Mouse (Mus musculus): Measurements from ENCODE around the gene Ccz1. TPM values are rescaled to one million over a fixed set of nuclear protein-coding genes. Genes with fewer than 3 reads are reported as not detected.
A peak's percentile ranks its signal among the peaks of the same experiment; 100 is the strongest.

Ccz1 gene
- polyA plus RNA-seq, 1 experiment from 2014 or later: 48.8 TPM

DNA sequence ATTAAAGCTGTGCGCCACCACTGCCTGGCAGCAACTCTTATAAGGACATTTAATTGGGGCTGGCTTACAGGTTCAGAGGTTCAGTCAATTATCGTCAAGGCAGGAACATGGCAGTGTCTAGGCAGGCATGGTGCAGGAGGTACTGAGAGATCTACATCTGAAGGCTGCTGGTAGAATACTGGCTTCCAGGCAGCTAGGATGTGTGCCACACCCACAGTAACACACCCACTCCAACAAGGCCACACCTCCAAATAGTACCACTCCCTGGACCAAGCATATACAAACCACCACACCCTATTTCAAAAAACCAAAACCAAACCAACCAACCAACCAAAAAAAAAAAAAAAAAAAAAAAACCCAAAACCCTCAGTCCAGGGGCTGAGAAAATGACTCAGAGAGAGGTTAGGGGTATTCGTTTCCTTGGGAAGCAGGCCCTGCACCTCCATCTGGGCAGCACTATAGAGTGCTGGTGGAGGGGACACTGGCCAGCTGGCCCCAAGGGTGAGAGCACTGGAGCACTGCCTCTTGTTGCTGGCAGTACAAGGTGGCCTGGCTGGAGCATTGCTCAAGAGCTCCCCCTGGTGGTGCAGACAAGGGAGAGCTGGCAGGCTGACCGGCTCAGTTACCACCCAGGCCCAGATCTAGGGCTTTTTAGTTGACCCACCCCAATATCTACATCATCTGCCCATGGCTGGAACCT lies 39.6 kb downstream of the Ccz1 start:
- Histone ChIP-seq H3K9ac (no peak overlapping the region), H3K9me3 (replicated peaks) (no peaks in the 10 kb centered on the region), H3K4me3 (replicated peaks) (no peak overlapping the region), H3K4me1 (replicated peaks) (peaks cover 61% of the 10 kb centered on the region), H3K4me2 (peak overlapping the region; percentile 61), H3K27ac (peak overlapping the region; percentile 87), H3K36me3 (no peaks in the 10 kb centered on the region), H3K27me3 (no peaks in the 10 kb centered on the region)
- WGBS (ENCODE audit: insufficient replicate concordance): 50% methylated on average over 4 of the region's 4 CpGs
- DNase-seq: peak; percentile 66
- peak; percentile 84 for ATAC-seq (ENCODE audit: low read depth)

DNA sequence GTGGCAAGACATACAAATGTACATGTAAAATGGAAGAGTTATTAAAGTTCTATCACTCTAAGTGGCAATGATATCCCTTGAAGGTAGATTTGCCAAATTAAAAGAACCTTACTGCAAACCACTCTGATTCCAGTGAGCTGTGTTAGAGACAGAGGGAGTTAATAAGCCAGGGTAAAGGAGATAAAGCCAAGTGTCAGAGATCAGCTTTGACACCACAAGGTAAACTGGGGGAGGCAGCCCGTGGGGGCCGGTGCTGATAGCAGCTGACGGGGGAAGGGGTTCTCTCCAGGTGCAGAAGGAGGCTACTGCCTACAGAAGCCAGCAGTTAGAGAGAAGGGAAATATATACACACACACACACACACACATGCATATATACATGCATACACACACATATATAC lies 42.0 kb downstream of the Ccz1 start:
- Histone ChIP-seq H3K4me3 (replicated peaks) (no peak overlapping the region), H3K9me3 (replicated peaks) (no peaks in the 10 kb centered on the region), H3K36me3 (no peaks in the 10 kb centered on the region), H3K4me1 (replicated peaks) (peaks cover 49% of the 10 kb centered on the region), H3K9ac (no peak overlapping the region), H3K27me3 (no peaks in the 10 kb centered on the region; the same call in 1 of the 2 replicates), H3K4me2 (no peak overlapping the region), H3K27ac (0 out of 2 replicates have a peak overlapping the region, but pooled peaks have one; percentile 2)
- WGBS (ENCODE audit: insufficient replicate concordance): 0% methylated on average over 1 of the region's 3 CpGs
- DNase-seq (no peak), ATAC-seq (ENCODE audit: low read depth) (no peak)

DNA sequence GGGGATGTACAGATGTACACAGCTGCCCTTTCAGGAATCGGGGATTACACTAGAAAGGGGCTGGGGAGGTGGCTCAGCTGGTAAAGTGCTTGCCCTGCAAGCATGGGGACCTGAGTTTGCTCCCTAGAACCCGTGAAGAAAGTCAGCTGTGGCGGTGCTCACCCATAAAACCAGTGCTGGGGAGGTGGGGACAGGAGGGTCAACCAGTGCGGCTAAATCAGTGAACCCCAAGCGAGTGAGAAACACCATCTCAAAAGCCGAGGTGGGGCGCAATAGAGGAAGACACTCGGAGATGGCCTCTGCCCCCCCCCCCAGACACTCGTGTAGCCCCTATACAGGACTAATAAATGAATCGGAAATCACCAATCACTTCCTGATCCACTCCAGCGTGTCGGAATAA lies 48.0 kb downstream of the Ccz1 start:
- Histone ChIP-seq H3K36me3 (no peaks in the 10 kb centered on the region), H3K4me2 (no peak overlapping the region), H3K4me3 (replicated peaks) (no peak overlapping the region), H3K27me3 (no peaks in the 10 kb centered on the region; the same call in 1 of the 2 replicates), H3K27ac (no peak overlapping the region), H3K9ac (no peak overlapping the region), H3K9me3 (replicated peaks) (no peaks in the 10 kb centered on the region), H3K4me1 (replicated peaks) (no peaks in the 10 kb centered on the region)
- 74% methylated on average over 12 of the region's 12 CpGs for WGBS (ENCODE audit: insufficient replicate concordance)
- DNase-seq: no peak
- ATAC-seq (ENCODE audit: low read depth): no peak

DNA sequence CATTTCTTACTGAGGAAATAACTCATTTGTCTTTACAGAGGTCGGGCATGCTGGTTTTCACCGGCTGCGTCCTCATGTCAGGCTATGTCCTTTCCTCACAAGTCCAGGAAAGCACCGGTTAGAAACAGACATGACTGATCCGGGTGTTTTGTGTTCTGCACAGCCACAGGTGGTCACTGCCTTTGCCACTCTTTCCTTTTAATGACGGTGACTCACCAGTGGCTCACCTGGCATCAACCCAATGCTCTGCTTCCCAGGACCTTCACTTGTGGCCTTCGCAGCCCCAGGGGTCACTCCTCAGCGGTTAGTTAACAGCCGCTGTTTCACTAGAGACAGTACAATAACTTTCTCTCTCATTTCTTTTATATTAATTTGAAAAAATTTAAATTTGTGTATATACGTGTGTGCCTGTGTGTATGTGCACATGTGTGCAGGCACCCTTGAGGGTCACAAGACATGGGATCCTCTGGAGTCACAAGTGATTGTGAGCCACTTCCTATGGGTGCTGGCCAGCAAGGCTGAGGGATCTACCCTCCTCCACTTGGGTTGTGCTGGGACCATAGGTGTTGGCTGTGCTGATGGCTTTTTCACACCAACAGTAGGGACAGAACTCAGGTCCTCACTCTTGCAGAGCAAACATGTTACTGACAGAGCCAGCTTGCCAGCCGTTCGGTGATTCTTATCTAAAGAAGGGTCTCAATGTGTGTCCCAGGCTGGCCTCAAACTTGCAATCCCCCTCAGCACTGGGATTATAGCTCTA lies 48.9 kb downstream of the Ccz1 start:
- DNase-seq: no peak
- no peak overlapping the region for H3K27ac ChIP-seq
- H3K9me3 ChIP-seq (replicated peaks): no peaks in the 10 kb centered on the region
- no peak overlapping the region for H3K4me2 ChIP-seq
- no peaks in the 10 kb centered on the region for H3K4me1 ChIP-seq (replicated peaks)
- no peak overlapping the region for H3K9ac ChIP-seq
- H3K27me3 ChIP-seq: no peaks in the 10 kb centered on the region; the same call in 1 of the 2 replicates
- no peaks in the 10 kb centered on the region for H3K36me3 ChIP-seq
- 73% methylated on average over 12 of the region's 12 CpGs for WGBS (ENCODE audit: insufficient replicate concordance)
- ATAC-seq (ENCODE audit: low read depth): no peak
- H3K4me3 ChIP-seq (replicated peaks): no peak overlapping the region

DNA sequence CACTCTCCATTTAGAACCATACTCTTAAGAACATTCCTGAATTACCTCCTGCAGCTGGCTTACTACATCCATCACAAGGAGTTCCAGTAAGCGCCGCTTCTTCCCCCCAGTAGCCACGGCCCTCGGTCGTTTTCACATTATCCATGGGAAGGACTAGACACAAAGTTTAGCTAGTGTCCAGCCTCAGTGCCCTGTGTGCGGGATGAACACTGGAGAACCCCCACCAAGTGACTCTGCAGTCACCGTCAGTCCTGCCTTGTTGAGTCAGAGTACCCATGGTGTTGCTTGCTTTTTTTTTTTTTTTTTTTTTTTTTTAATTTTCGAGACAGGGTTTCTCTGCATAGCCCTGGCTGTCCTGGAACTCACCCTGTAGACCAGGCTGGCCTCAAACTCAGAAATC lies 53.5 kb downstream of the Ccz1 start:
- DNase-seq: no peak
- H3K27me3 ChIP-seq: no peaks in the 10 kb centered on the region
- no peak for ATAC-seq (ENCODE audit: low read depth)
- no peak overlapping the region for H3K9ac ChIP-seq
- H3K36me3 ChIP-seq: no peaks in the 10 kb centered on the region
- no peaks in the 10 kb centered on the region for H3K9me3 ChIP-seq (replicated peaks)
- WGBS (ENCODE audit: insufficient replicate concordance): 75% methylated on average over 8 of the region's 8 CpGs
- no peak overlapping the region for H3K4me3 ChIP-seq (replicated peaks)
- no peaks in the 10 kb centered on the region for H3K4me1 ChIP-seq (replicated peaks)
- H3K27ac ChIP-seq: no peak overlapping the region
- no peak overlapping the region for H3K4me2 ChIP-seq

DNA sequence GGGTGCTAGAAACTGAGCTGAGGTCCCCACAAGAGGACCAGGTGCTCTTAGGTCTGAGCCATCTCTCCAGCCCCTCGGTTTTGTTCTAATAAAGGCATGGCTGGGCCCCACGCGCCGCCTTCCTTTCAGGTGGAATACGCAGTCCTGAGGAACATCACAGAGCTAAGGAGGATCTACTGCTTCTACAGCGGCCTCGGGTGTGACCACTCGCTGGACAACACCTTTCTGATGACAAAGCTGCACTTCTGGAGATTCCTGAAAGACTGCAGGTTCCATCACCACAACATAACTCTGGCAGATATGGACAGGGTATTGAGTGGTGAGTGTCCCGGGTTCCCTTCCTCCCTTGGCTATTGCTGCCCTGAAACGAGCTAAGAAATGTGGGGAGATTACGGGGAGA lies 55.1 kb downstream of the Ccz1 start:
- Histone ChIP-seq H3K4me2 (no peak overlapping the region), H3K36me3 (no peaks in the 10 kb centered on the region), H3K4me1 (replicated peaks) (no peaks in the 10 kb centered on the region), H3K4me3 (replicated peaks) (no peak overlapping the region), H3K9ac (no peak overlapping the region), H3K27me3 (no peaks in the 10 kb centered on the region), H3K27ac (no peak overlapping the region), H3K9me3 (replicated peaks) (no peaks in the 10 kb centered on the region)
- DNase-seq: no peak
- 78% methylated on average over 11 of the region's 11 CpGs for WGBS (ENCODE audit: insufficient replicate concordance)
- ATAC-seq (ENCODE audit: low read depth): no peak

DNA sequence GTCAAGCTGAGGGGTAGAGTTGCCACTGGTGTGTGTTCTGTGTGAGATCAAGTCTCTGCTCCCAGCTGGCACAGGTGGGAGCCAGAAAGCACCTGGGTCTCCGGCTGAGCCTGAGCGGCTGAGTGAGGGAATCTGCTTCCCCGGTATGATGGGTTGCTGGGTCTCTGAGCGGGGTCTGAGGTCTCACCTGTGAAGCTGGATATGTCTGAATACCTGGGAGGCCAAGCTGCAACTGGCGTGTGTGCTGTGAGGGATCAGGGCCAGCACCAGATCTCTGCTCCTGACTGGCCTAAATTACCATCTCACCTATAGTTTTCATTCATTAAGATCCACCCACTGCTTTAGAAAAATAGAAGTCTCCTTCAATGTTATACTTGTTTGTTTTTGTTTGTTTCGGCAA lies 57.6 kb downstream of the Ccz1 start:
- DNase-seq (no peak), ATAC-seq (ENCODE audit: low read depth) (no peak)
- WGBS (ENCODE audit: insufficient replicate concordance): 73% methylated on average over 6 of the region's 6 CpGs
- Histone ChIP-seq H3K36me3 (no peaks in the 10 kb centered on the region), H3K27me3 (no peaks in the 10 kb centered on the region), H3K9me3 (replicated peaks) (no peaks in the 10 kb centered on the region), H3K9ac (no peak overlapping the region), H3K4me2 (no peak overlapping the region), H3K4me1 (replicated peaks) (no peaks in the 10 kb centered on the region), H3K4me3 (replicated peaks) (no peak overlapping the region), H3K27ac (no peak overlapping the region)

DNA sequence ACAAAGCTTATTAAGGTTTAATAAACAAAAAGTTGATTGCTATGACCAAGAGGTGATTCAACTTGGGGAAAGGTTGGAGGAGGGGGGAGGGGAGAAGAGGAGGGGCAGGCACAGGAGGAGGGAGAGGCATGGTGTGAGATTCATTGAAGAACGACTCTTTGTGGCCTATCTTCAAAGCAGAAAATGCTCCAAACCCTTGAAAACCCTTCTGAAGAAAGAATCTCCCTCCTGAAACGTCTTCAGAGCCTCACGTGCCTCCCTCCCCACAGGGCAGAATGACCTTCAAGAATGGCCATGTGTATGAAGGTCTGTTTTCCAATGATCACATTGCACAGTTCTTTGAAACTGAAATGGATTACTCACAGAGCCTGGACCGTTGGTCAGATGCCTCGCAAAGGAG lies 64.7 kb downstream of the Ccz1 start:
- H3K4me1 ChIP-seq (replicated peaks): no peaks in the 10 kb centered on the region
- no peak for DNase-seq
- H3K4me3 ChIP-seq (replicated peaks): no peak overlapping the region
- no peak overlapping the region for H3K27ac ChIP-seq
- H3K9ac ChIP-seq: no peak overlapping the region
- no peak overlapping the region for H3K4me2 ChIP-seq
- no peaks in the 10 kb centered on the region for H3K36me3 ChIP-seq
- peaks cover 5% of the 10 kb centered on the region; the same call in 1 of the 2 replicates for H3K27me3 ChIP-seq
- no peak for ATAC-seq (ENCODE audit: low read depth)
- WGBS (ENCODE audit: insufficient replicate concordance): 38% methylated on average over 5 of the region's 5 CpGs
- no peaks in the 10 kb centered on the region for H3K9me3 ChIP-seq (replicated peaks)

DNA sequence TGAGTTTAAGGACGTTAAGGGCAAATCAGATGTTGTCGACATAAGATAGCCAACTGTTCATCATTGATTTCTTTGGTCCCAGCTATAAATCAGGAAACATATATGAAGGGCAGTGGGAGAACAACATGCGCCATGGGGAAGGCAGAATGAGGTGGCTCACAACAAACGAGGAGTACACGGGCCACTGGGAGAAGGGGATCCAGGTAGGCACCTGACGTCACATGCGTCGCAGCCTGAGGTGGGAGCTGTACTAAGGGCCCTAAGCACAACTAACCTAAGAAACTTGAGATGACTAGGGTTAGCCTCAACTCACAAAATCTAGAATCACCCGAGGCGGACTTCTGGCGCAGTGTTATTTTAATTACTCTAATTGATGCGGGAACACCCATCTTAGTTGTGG lies 66.3 kb downstream of the Ccz1 start:
- peaks cover 5% of the 10 kb centered on the region; the same call in 1 of the 2 replicates for H3K27me3 ChIP-seq
- WGBS (ENCODE audit: insufficient replicate concordance): 70% methylated on average over 12 of the region's 12 CpGs
- H3K9me3 ChIP-seq (replicated peaks): no peaks in the 10 kb centered on the region
- no peaks in the 10 kb centered on the region for H3K4me1 ChIP-seq (replicated peaks)
- H3K4me3 ChIP-seq (replicated peaks): no peak overlapping the region
- H3K4me2 ChIP-seq: no peak overlapping the region
- H3K27ac ChIP-seq: no peak overlapping the region
- ATAC-seq (ENCODE audit: low read depth): no peak
- no peak for DNase-seq
- H3K36me3 ChIP-seq: no peaks in the 10 kb centered on the region
- H3K9ac ChIP-seq: no peak overlapping the region

DNA sequence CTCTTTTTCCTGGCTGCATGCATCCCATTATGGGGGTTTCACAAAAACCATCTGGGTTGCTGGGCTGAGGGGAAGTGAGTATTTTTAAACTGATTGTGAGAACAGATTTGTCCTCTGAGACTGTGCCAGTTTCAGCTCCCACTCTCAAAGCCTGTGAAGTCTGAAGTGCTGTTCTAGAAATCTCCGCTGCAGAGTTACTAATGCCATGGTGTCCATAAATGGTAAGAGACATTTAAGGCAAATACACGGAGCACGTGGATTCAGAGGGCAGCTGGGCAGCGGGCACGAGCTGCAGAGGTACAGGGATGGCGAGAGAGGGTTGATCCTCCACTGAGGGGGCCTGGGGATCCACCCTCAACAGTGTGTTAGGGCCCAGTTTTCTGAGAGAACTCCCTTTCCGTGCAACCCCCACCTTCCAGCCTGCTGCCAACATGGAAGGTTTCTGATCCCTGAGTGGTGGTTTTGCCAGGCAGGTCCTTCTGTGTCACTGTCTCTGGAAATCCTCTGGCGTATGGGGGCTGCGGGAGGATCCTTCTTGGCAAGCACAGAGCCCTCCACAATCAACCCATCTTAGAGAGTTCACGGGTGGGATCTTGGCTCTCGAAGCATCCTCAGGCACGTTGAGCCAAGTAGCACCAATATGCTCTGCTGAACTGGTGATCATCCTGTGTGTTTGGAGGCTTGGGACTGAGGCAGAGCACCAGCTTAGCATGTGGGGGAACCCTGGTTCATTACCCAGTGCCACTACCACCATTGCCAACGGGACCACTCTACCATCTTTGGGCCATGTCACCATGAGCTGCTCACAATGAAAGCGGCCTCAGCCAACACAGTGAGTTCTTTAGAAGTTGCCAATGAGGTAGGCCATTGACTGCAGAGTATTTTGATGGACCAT lies 71.2 kb downstream of the Ccz1 start:
- Histone ChIP-seq H3K4me1 (replicated peaks) (no peaks in the 10 kb centered on the region), H3K36me3 (no peaks in the 10 kb centered on the region), H3K27me3 (no peaks in the 10 kb centered on the region), H3K27ac (no peak overlapping the region), H3K9ac (no peak overlapping the region), H3K4me2 (no peak overlapping the region), H3K9me3 (replicated peaks) (no peaks in the 10 kb centered on the region), H3K4me3 (replicated peaks) (no peak overlapping the region)
- ATAC-seq (ENCODE audit: low read depth): no peak
- no peak for DNase-seq
- WGBS (ENCODE audit: insufficient replicate concordance): 74% methylated on average over 14 of the region's 14 CpGs

DNA sequence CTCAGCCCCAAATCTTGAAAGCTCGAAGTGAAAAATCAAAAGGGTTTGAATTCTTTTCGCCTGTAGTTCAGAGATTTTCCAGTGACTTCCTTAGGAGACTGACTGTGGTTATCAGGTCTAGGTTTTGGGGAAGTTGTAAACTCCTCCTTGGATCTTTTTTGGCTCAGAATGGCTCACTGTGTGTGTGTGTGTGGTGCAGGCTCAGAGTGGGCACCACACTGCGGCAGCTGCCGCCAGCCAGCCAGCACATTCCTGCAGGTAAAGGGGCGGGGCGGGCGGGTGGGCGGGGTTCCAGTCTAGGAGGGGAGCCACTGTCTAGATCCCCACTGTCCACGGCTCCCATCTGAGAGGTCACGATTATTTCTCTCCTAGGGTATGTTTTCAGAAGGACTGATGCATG lies 73.1 kb downstream of the Ccz1 start:
- no peak overlapping the region for H3K4me3 ChIP-seq (replicated peaks)
- no peak for DNase-seq
- no peaks in the 10 kb centered on the region for H3K36me3 ChIP-seq
- WGBS (ENCODE audit: insufficient replicate concordance): 16% methylated on average over 10 of the region's 10 CpGs
- H3K27me3 ChIP-seq: no peaks in the 10 kb centered on the region
- peaks cover 4% of the 10 kb centered on the region for H3K4me1 ChIP-seq (replicated peaks)
- H3K9me3 ChIP-seq (replicated peaks): no peaks in the 10 kb centered on the region
- no peak for ATAC-seq (ENCODE audit: low read depth)
- no peak overlapping the region for H3K27ac ChIP-seq
- no peak overlapping the region for H3K9ac ChIP-seq
- H3K4me2 ChIP-seq: no peak overlapping the region

All from liver, embryonic 13.5 days (tissue).